Mouse (Mus musculus) skeletal muscle tissue, adult 2 months (tissue): Measurements from ENCODE around the gene Casq2.

Experiments
- DNase-seq: peaks from one replicate; pipeline ENCODE4 v3.0.0-alpha.2; 2012; ENCODE audit warnings: low read depth, low spot score

Casq2 gene

GRCm38 (mm10) chr3:102135389-102136113 is 49.3 kb downstream of the Casq2 start:
- DNase-seq, result no peak

- no peak for DNase-seq
These were observed 50.9 kb downstream of the Casq2 start for GRCm38 (mm10) chr3:102137158-102137557.

GRCm38 (mm10) chr3:102138899-102139298 is 52.7 kb downstream of the Casq2 start:
- no peak for DNase-seq

- DNase-seq, result no peak
These were observed 54.4 kb downstream of the Casq2 start for GRCm38 (mm10) chr3:102140606-102141005.

- DNase-seq, result no peak
These were observed 55.2 kb downstream of the Casq2 start for GRCm38 (mm10) chr3:102141451-102141850.

GRCm38 (mm10) chr3:102141893-102142292 is 55.7 kb downstream of the Casq2 start:
- no peak for DNase-seq

GRCm38 (mm10) chr3:102142947-102143346 is 56.7 kb downstream of the Casq2 start:
- no peak for DNase-seq

- DNase-seq, result no peak
These were observed 57.3 kb downstream of the Casq2 start for GRCm38 (mm10) chr3:102143536-102143935.

GRCm38 (mm10) chr3:102144401-102144800 is 58.2 kb downstream of the Casq2 start:
- no peak for DNase-seq

GRCm38 (mm10) chr3:102145645-102146386 is 59.6 kb downstream of the Casq2 start:
- DNase-seq, result no peak

GRCm38 (mm10) chr3:102146428-102146827 is 60.2 kb downstream of the Casq2 start:
- DNase-seq, result no peak

GRCm38 (mm10) chr3:102147189-102147588 is 61.0 kb downstream of the Casq2 start:
- peak; percentile 43 for DNase-seq

GRCm38 (mm10) chr3:102149941-102150340 is 63.7 kb downstream of the Casq2 start:
- DNase-seq, result no peak

GRCm38 (mm10) chr3:102151850-102152249 is 65.6 kb downstream of the Casq2 start:
- no peak for DNase-seq

- DNase-seq, result no peak
These were observed 66.3 kb downstream of the Casq2 start for GRCm38 (mm10) chr3:102152471-102152870.

- DNase-seq, result no peak
These were observed 66.7 kb downstream of the Casq2 start for GRCm38 (mm10) chr3:102152872-102153271.

GRCm38 (mm10) chr3:102154107-102154506 is 67.9 kb downstream of the Casq2 start:
- DNase-seq, result no peak

GRCm38 (mm10) chr3:102156737-102157136 is 70.5 kb downstream of the Casq2 start:
- DNase-seq, result no peak

- no peak for DNase-seq
These were observed 71.4 kb downstream of the Casq2 start for GRCm38 (mm10) chr3:102157652-102158051.

GRCm38 (mm10) chr3:102158759-102159422 is 72.7 kb downstream of the Casq2 start:
- no peak for DNase-seq

- DNase-seq, result peak; percentile 72
These were observed 73.5 kb downstream of the Casq2 start for GRCm38 (mm10) chr3:102159423-102160325.
